Mouse (Mus musculus): ENCODE measurements at regions not wholly inside any gene's neighbourhood (a gene's known extent, or its start where the extent isn't known, plus 50 kb on each side); places are given as distances from the start of the nearest gene placed in this dataset.
"Not testable (repeated sequence)": the region's sequence is repeated elsewhere in the genome, so short reads cannot be mapped to it uniquely, and the experiment has no call there.

DNA sequence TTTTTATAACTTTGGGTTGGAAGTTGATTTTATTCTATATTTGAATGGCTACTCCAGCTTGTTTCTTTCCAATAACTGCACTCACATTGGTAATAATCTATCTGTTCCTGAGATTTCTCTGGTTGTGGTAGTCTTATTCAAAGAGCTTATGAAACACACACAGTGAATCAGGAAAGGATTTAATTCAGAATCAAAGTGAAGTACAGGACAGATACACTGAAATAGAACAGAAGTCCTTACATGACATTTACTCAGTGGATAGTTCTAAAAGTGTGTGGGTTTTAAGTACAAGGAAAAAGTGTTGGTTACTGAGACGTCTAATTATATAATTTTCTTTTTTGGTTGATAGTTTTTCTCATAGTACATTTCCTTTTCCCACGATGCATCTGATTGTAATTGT is 859.7 kb downstream of the Rpia start:
- no peak for DNase-seq (ENCODE audit: low spot score in 2 of 2)

DNA sequence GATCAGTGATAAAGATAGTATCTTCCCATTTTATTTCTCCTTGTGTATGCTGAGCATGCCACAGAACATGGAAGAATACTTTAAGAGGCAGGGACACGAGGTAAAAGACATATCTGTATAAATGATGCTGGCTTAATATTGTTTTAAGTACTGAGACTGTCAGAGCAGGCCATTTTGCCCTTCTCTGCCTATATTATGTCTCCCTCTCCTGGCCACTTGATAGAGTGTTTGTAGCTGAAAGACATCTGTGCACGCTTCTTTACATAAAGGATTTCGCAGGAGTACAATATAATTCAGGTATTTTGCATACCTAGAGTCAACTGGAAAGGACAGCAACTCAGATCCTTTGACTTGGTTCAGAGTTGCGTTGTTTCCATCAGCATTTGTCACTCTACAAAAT is 877.3 kb downstream of the Rpia start:
- DNase-seq (ENCODE audit: low spot score in 2 of 2), result no peak

DNA sequence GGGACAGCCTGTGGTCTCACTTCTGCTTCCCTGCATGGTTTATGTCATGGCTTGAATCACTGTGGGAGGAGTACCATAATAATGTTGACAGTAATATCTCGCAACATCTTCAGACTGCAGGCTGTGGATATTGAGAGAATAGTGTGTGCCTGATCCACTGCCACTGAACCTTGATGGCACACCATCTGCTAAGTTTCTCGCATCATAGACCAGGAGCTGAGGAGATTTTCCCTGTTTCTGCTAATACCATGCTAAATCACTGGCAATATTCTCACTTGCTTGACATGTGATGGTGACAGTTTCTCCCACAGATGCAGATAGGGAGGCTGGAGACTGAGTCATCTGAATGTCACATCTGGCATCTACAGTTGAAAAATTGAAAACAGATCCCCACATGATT is 912.7 kb downstream of the Rpia start:
- DNase-seq (ENCODE audit: low spot score in 2 of 2), result peak in 1 of 2 experiments; percentile 1

DNA sequence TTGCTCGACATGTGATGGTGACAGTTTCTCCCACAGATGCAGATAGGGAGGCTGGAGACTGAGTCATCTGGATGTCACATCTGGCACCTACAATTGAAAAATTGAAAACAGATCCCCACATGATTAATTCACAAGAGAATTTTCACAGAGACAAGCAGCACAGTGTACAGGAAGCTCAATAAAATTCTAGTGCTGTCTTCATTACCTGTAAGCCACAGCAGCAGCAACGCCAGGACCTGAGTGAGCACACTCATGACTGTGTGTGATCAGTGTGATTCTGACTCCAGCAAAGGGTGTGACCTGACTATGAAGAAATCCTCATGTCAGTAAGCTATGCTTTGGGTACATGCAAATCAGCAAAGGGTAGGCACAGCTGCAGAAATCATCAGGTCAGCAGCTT is 933.4 kb downstream of the Rpia start:
- not testable (repeated sequence) for DNase-seq (ENCODE audit: low spot score in 2 of 2)

DNA sequence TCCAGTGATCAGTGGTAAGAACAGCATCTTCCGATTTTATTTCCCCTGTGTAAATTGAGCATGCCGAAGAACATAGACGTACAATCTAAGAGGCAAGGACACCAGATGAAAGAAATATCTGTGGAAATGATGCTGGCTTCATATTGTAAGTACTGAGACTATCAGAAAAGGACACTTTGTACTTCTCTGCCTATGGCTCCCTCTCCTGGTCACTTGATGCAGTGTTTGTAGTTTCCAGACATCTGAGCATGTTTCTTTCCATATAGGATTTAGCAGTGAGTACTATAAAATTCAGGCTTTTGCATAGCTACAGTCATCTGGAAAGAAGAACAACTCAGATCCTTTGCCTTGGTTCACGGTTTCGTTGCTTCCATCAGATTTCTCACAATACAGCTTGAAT is 963.4 kb downstream of the Rpia start:
- DNase-seq (ENCODE audit: low spot score in 2 of 2), result peak; percentile 2 to 21

DNA sequence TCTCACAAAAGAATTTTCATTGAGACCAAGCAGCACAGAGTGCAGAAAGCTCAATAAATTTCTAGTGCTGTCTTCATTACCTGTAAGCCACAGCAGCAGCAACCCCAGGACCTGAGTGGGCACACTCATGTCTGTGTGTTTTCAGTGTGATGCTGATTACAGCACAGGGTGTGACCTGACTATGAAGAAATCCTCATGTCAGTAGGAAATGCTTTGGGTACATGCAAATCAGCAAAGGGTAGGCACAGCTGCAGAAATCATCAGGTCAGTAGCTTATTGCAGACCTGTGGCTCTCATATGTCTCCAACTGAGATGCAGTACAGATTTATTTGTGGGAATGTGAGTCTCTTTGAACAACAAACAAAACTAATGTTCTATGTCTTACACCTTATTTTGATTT is 977.1 kb downstream of the Rpia start:
- not testable (repeated sequence) for DNase-seq (ENCODE audit: low spot score in 2 of 2)

DNA sequence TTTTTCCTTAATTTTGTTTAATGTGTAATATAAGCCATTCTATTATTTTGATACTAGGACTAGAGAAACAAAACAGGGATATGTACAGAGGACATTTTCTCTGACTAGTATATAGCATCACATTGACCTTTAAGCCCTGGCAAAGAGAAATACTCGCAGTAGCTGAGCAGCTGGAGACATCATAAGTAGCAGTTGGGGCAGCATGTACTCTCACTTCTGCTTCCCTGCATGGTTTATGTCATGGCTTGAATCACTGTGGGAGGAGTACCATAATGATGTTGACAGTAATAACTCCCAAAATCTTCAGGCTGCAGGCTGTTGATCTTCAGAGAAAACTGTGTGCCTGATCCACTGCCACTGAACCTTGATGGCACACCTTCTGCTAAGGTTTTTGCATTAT is 977.7 kb downstream of the Rpia start:
- not testable (repeated sequence) for DNase-seq (ENCODE audit: low spot score in 2 of 2)

DNA sequence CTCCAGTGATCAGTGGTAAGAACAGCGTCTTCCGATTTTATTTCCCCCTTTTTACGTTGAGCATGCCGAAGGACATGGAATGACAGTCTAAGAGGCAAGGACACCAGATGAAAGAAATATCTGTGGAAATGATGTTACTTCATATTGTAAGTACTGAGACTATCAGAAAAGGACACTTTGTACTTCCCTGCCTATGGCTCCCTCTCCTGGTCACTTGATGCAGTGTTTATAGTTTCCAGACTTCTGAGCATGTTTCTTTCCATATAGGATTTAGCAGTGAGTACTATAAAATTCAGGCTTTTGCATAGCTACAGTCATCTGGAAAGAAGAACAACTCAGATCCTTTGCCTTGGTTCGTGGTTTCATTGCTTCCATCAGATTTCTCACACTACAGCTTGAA is 1011.7 kb downstream of the Rpia start:
- peak; percentile 2 to 14 for DNase-seq (ENCODE audit: low spot score in 2 of 2)

DNA sequence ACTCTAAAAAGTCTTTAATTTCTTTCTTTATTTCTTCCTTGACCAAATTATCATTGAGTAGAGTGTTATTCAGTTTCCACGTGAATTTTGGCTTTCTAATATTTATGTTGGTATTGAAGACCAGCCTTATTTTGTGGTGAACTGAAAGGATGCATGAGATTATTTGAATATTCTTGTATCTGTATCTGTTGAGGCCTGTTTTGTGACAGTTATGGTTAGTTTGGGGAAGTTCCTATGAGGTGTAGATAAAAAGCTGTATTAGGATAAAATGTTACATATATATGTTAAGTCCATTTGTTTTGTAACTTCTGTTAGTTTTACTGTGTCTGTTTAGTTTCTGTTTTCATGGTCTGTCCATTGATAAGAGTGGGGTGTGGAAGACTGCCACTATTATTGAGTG is 1014.7 kb downstream of the Rpia start:
- DNase-seq (ENCODE audit: low spot score in 2 of 2), result not testable (repeated sequence)

DNA sequence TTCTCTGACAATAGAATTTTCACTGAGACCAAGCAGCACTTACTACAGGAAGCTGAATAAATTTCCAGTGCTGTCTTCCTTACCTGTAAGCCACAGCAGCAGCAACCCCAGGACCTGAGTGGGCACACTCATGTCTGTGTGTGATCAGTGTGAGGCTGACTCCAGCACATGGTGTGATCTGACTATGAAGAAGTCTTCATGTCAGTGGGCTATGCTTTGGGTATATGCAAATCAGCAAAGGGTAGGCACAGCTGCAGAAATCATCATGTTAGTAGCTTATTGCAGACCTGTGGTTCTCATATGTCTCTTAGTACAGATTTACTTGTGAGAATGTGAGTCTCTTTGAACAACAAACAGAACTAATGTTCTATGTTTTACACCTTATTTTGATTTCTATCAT is 1027.2 kb downstream of the Rpia start:
- no peak for DNase-seq (ENCODE audit: low spot score in 2 of 2)

DNA sequence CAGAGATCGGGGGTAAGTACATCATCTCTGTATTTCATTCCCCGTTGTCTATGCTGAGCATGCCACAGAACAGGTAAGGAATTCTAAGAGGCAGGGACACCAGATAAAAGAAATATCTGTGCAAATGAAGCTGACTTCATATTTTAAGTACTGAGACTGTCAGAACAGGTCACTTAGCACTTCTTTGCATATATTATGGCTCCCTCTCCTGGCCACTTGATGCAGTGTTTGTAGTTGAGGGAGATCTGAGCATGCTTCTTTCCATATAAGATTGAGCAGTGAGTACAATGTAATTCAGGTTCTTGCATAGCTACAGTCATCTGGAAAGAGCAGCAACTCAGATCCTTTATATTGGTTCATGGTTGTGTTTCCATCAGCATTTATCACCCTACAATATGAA is 1033.4 kb downstream of the Rpia start:
- DNase-seq (ENCODE audit: low spot score in 2 of 2), result peak in 1 of 2 experiments; percentile 5

DNA sequence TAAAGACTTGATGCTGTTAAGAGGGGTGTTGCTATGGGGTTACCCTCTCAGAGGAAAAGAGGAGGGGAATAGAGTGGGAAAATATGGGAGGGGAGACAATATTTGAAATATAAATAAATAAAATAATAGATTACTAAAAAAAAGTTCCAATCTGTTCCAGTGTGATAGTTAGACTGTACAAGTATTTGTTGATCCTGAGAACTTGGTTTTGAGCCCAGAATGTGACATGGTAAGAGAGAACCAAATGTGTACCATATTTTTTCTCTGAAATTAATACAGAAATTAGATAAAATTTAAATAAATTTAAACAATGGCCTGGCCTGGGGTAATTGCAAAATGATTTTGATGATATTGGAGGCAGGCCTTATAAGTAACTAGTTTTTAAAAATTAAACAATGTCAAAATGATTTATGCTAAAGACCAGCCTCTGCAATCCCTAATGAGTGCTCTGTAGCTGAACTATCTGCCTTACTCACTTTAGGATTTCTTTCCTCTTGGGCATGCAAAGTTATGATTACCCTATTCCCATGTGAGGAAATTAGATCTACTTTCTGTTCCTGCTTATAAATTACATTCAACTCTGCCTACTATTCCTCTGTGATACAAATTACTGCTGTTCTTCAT is 1052.9 kb downstream of the Rpia start:
- no peak for DNase-seq (ENCODE audit: low spot score in 2 of 2)

DNA sequence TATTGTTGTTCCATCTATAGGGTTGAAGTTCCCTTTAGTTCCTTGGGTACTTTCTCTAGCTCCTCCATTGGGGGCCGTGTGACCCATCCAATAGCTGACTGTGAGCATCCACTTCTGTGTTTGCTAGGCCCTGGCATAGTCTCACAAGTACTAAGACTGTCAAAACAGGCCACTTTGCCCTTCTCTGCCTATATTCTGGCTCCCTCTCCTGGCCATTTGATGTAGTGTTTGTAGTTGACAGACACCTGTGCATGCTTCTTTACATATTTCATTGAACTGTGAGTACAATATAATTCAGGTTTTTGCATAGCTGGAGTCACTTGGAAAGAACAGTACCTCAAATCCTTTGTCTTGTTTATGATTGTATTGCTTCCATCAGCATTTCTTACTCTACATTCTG is 1059.2 kb downstream of the Rpia start:
- DNase-seq (ENCODE audit: low spot score in 2 of 2), result not testable (repeated sequence)

DNA sequence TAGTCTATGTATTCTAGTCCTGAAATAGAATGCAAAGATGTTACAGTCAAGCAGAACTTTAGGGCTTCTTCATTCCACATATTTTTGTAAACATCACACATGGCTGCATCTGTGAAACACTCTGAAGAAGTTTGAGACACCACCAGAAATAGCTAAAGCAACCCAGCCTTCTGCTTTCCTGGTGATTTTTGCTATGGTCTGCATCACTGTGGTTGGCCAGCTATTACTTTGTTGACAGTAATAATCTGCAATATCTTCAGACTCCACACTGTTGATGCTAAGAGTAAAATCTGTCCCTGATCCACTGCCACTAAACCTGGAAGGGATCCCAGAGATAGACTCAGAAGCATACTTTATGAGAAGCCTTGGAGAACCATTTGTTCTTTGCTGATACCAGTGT is 1065.7 kb downstream of the Rpia start:
- DNase-seq (ENCODE audit: low spot score in 2 of 2), result peak; percentile 0 to 10

DNA sequence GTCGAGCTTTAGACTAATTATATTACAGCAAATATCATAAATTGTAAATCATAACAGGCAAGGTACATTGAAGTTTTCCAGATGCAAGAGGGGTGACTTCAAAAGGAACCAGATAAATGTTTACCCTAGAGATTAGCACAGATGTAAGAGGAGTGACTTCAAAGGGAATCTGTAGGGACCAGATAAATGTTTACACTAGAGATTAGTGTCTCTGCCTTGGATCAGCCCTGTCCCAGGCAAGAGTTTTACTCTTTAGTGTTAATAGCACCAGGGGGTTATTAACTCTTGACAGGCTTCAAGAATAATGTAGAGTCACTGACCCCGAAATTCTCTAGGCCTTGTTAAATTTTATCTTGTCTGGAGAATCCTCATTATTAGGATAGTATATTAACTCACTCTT is 1089.2 kb downstream of the Rpia start:
- not testable (repeated sequence) for DNase-seq (ENCODE audit: low spot score in 2 of 2)

DNA sequence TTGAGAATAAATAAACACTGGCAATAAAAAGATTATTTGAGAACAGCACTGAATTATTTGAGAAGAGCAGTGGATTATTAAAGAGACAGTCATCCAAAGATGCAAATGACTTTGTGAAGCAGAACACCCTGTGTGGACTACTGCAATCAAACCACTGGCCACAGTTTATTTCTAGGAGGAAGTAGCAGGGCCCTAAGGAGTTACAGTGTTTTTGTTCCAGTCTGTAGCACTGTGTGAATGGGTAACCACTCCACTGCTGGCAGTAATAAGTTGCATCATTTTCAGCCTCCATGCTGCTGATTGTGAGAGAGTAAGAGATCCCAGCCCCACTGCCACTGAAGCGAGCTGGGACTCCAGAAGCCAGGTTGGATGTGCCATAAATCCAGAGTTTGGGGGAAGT is 1110.9 kb downstream of the Rpia start:
- no peak for DNase-seq (ENCODE audit: low spot score in 2 of 2)

DNA sequence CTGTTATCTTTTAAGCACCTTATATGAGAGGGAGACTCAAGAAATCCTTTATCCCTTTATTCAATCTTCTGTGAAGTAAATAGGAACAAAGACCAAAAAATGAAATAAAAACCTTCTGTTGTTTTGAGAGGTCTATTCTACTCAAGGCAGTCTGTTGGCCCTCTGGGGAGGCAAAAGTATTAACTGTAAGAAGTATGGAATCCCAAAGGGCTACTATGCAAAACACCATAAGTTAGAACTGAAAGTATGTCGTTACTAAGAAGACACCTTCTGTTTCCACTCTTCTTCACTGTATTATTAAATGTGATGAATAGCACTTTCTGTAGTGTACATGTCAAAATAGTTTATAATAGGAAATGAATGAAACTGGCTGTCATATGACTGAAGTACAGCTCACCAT is 1129.6 kb downstream of the Rpia start:
- not testable (repeated sequence) for DNase-seq (ENCODE audit: low spot score in 2 of 2)

All from frontal cortex, postnatal 36 days (tissue).